Mouse (Mus musculus): ENCODE data around the gene Snapin. TPM values are rescaled to one million over a fixed set of nuclear protein-coding genes. Genes with fewer than 3 reads are reported as not detected.
A peak's percentile ranks its signal among the peaks of the same experiment; 100 is the strongest.

Snapin gene
- polyA plus RNA-seq, 1 experiment from 2014 or later = 79.6 TPM

- no peaks in the 10 kb centered on the region for H3K9me3 ChIP-seq (ENCODE audit: control insufficient read depth, low read length)
- H3K4me2 ChIP-seq (ENCODE audit: low read depth, low read length) = no peak overlapping the region
- no peaks in the 10 kb centered on the region for H3K36me3 ChIP-seq (ENCODE audit: control insufficient read depth, insufficient read depth, low read length)
- no peak for DNase-seq (ENCODE audit: low spot score)
- WGBS = 86% methylated on average over 14 of the region's 14 CpGs
- H3K4me3 ChIP-seq (ENCODE audit: low read depth, low read length) = no peak overlapping the region
- no peaks in the 10 kb centered on the region for H3K27me3 ChIP-seq (replicated peaks; ENCODE audit: control insufficient read depth, insufficient read depth, low read length)
- no peak overlapping the region for H3K27ac ChIP-seq (replicated peaks; ENCODE audit: low read depth, low read length)
- no peaks in the 10 kb centered on the region for H3K4me1 ChIP-seq (ENCODE audit: control insufficient read depth, insufficient read depth, low read length)
- ATAC-seq (ENCODE audit: low read depth) = no peak
- H3K9ac ChIP-seq (ENCODE audit: low read depth, low read length) = no peak overlapping the region
Observed at GRCm38 (mm10) chr3:90454931-90455330, 35.9 kb downstream of the Snapin start.

GRCm38 (mm10) chr3:90451396-90452095 is 39.3 kb downstream of the Snapin start:
- Histone ChIP-seq H3K4me2 (ENCODE audit: low read depth, low read length) (peak overlapping the region; percentile 40), H3K4me1 (ENCODE audit: control insufficient read depth, insufficient read depth, low read length) (no peaks in the 10 kb centered on the region), H3K9me3 (ENCODE audit: control insufficient read depth, low read length) (no peaks in the 10 kb centered on the region), H3K9ac (ENCODE audit: low read depth, low read length) (no peak overlapping the region), H3K4me3 (ENCODE audit: low read depth, low read length) (no peak overlapping the region), H3K36me3 (ENCODE audit: control insufficient read depth, insufficient read depth, low read length) (no peaks in the 10 kb centered on the region), H3K27ac (replicated peaks; ENCODE audit: low read depth, low read length) (no peak overlapping the region), H3K27me3 (replicated peaks; ENCODE audit: control insufficient read depth, insufficient read depth, low read length) (no peaks in the 10 kb centered on the region)
- peak; percentile 23 for DNase-seq (ENCODE audit: low spot score)
- 45% methylated on average over 10 of the region's 10 CpGs for WGBS
- ATAC-seq (ENCODE audit: low read depth) = no peak

- H3K9me3 ChIP-seq (ENCODE audit: control insufficient read depth, low read length) = no peaks in the 10 kb centered on the region
- no peak for ATAC-seq (ENCODE audit: low read depth)
- H3K4me2 ChIP-seq (ENCODE audit: low read depth, low read length) = peak overlapping the region; percentile 40
- no peak overlapping the region for H3K27ac ChIP-seq (replicated peaks; ENCODE audit: low read depth, low read length)
- H3K27me3 ChIP-seq (replicated peaks; ENCODE audit: control insufficient read depth, insufficient read depth, low read length) = no peaks in the 10 kb centered on the region
- H3K36me3 ChIP-seq (ENCODE audit: control insufficient read depth, insufficient read depth, low read length) = no peaks in the 10 kb centered on the region
- no peak for DNase-seq (ENCODE audit: low spot score)
- 35% methylated on average over 10 of the region's 12 CpGs for WGBS
- peaks cover 6% of the 10 kb centered on the region; the same call in 1 of the 2 replicates for H3K4me1 ChIP-seq (ENCODE audit: control insufficient read depth, insufficient read depth, low read length)
- H3K4me3 ChIP-seq (ENCODE audit: low read depth, low read length) = 0 out of 2 replicates have a peak overlapping the region, but pooled peaks have one; percentile 0
- peak overlapping the region; percentile 10; the same call in 1 of the 2 replicates for H3K9ac ChIP-seq (ENCODE audit: low read depth, low read length)
Observed at GRCm38 (mm10) chr3:90450874-90451273, 40.0 kb downstream of the Snapin start.

- Histone ChIP-seq H3K36me3 (ENCODE audit: control insufficient read depth, insufficient read depth, low read length) (no peaks in the 10 kb centered on the region), H3K9me3 (ENCODE audit: control insufficient read depth, low read length) (no peaks in the 10 kb centered on the region), H3K4me3 (ENCODE audit: low read depth, low read length) (no peak overlapping the region), H3K4me2 (ENCODE audit: low read depth, low read length) (no peak overlapping the region), H3K27ac (replicated peaks; ENCODE audit: low read depth, low read length) (no peak overlapping the region), H3K27me3 (replicated peaks; ENCODE audit: control insufficient read depth, insufficient read depth, low read length) (no peaks in the 10 kb centered on the region), H3K4me1 (ENCODE audit: control insufficient read depth, insufficient read depth, low read length) (peaks cover 9% of the 10 kb centered on the region; the same call in 1 of the 2 replicates), H3K9ac (ENCODE audit: low read depth, low read length) (no peak overlapping the region)
- DNase-seq (ENCODE audit: low spot score) = no peak
- ATAC-seq (ENCODE audit: low read depth) = no peak
- WGBS = 42% methylated on average over 6 of the region's 6 CpGs
Observed at GRCm38 (mm10) chr3:90448626-90449025, 42.2 kb downstream of the Snapin start.

GRCm38 (mm10) chr3:90447123-90447494 is 43.7 kb downstream of the Snapin start:
- no peaks in the 10 kb centered on the region for H3K9me3 ChIP-seq (ENCODE audit: control insufficient read depth, low read length)
- no peaks in the 10 kb centered on the region for H3K27me3 ChIP-seq (replicated peaks; ENCODE audit: control insufficient read depth, insufficient read depth, low read length)
- peak overlapping the region; percentile 62 for H3K9ac ChIP-seq (ENCODE audit: low read depth, low read length)
- 50% methylated on average over 7 of the region's 7 CpGs for WGBS
- peaks cover 9% of the 10 kb centered on the region; the same call in 1 of the 2 replicates for H3K4me1 ChIP-seq (ENCODE audit: control insufficient read depth, insufficient read depth, low read length)
- ATAC-seq (ENCODE audit: low read depth) = no peak
- H3K27ac ChIP-seq (replicated peaks; ENCODE audit: low read depth, low read length) = peak overlapping the region; percentile 90
- no peaks in the 10 kb centered on the region for H3K36me3 ChIP-seq (ENCODE audit: control insufficient read depth, insufficient read depth, low read length)
- H3K4me3 ChIP-seq (ENCODE audit: low read depth, low read length) = peak overlapping the region; percentile 35
- peak overlapping the region; percentile 57 for H3K4me2 ChIP-seq (ENCODE audit: low read depth, low read length)
- DNase-seq (ENCODE audit: low spot score) = no peak

- Histone ChIP-seq H3K27ac (replicated peaks; ENCODE audit: low read depth, low read length) (peak overlapping the region; percentile 90), H3K27me3 (replicated peaks; ENCODE audit: control insufficient read depth, insufficient read depth, low read length) (no peaks in the 10 kb centered on the region), H3K9me3 (ENCODE audit: control insufficient read depth, low read length) (no peaks in the 10 kb centered on the region), H3K36me3 (ENCODE audit: control insufficient read depth, insufficient read depth, low read length) (no peaks in the 10 kb centered on the region), H3K4me3 (ENCODE audit: low read depth, low read length) (peak overlapping the region; percentile 35), H3K4me1 (ENCODE audit: control insufficient read depth, insufficient read depth, low read length) (peaks cover 9% of the 10 kb centered on the region; the same call in 1 of the 2 replicates), H3K9ac (ENCODE audit: low read depth, low read length) (peak overlapping the region; percentile 62), H3K4me2 (ENCODE audit: low read depth, low read length) (peak overlapping the region; percentile 57)
- DNase-seq (ENCODE audit: low spot score) = peak; percentile 97
- ATAC-seq (ENCODE audit: low read depth) = peak; percentile 95
- 1% methylated on average over 16 of the region's 17 CpGs for WGBS
Observed at GRCm38 (mm10) chr3:90446389-90447122, 44.3 kb downstream of the Snapin start.

DNA sequence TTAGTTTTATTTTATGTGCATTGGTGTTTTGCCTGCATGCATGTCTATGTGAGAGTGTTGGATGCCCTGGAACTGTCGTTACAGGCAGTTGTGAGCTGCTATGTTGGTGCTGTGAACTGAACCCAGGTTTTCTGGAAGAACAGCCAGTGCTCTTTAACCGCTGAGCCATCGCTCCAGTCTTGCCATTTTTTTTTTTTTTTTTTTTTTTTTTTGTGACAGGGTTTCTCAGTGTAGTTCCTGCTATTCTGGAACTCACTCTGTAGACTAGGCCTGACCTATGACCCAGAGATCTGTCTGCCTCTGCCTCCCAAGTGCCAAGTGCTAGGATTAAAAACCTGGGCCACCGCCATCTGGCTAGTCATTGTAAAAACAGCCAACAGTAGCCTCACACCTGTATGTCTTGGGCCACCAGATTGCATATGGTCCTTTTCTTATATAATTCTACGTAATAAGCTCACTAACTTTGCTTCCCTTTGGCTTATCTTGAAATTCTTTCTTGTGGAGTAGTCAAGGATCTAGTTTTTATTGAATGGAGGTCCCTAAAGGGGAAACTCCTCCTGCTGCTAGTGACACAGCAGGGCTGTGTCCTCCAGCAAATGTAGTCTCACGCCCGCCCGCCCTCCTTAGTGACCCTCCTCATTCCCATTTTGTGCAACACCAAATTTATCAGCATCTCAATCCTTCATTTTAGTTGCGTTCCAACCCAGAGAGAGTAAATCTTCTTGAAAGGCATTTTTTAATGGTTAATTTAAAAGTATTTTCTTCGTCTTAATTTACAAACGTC is 45.2 kb downstream of the Snapin start:
- Histone ChIP-seq H3K27me3 (replicated peaks; ENCODE audit: control insufficient read depth, insufficient read depth, low read length) (no peaks in the 10 kb centered on the region), H3K4me2 (ENCODE audit: low read depth, low read length) (peak overlapping the region; percentile 57), H3K9ac (ENCODE audit: low read depth, low read length) (peak overlapping the region; percentile 62), H3K27ac (replicated peaks; ENCODE audit: low read depth, low read length) (peak overlapping the region; percentile 90), H3K4me3 (ENCODE audit: low read depth, low read length) (peak overlapping the region; percentile 35), H3K36me3 (ENCODE audit: control insufficient read depth, insufficient read depth, low read length) (no peaks in the 10 kb centered on the region), H3K4me1 (ENCODE audit: control insufficient read depth, insufficient read depth, low read length) (peaks cover 9% of the 10 kb centered on the region; the same call in 1 of the 2 replicates), H3K9me3 (ENCODE audit: control insufficient read depth, low read length) (no peaks in the 10 kb centered on the region)
- DNase-seq (ENCODE audit: low spot score) (no peak), ATAC-seq (ENCODE audit: low read depth) (no peak)
- WGBS = 70% methylated on average over 11 of the region's 11 CpGs

- no peaks in the 10 kb centered on the region for H3K27me3 ChIP-seq (replicated peaks; ENCODE audit: control insufficient read depth, insufficient read depth, low read length)
- H3K36me3 ChIP-seq (ENCODE audit: control insufficient read depth, insufficient read depth, low read length) = no peaks in the 10 kb centered on the region
- H3K4me3 ChIP-seq (ENCODE audit: low read depth, low read length) = no peak overlapping the region
- DNase-seq (ENCODE audit: low spot score) = no peak
- H3K9ac ChIP-seq (ENCODE audit: low read depth, low read length) = no peak overlapping the region
- no peak overlapping the region for H3K4me2 ChIP-seq (ENCODE audit: low read depth, low read length)
- H3K27ac ChIP-seq (replicated peaks; ENCODE audit: low read depth, low read length) = no peak overlapping the region
- peaks cover 9% of the 10 kb centered on the region; the same call in 1 of the 2 replicates for H3K4me1 ChIP-seq (ENCODE audit: control insufficient read depth, insufficient read depth, low read length)
- WGBS = 87% methylated on average over 3 of the region's 3 CpGs
- no peaks in the 10 kb centered on the region for H3K9me3 ChIP-seq (ENCODE audit: control insufficient read depth, low read length)
- no peak for ATAC-seq (ENCODE audit: low read depth)
Observed at GRCm38 (mm10) chr3:90443977-90444376, 46.9 kb downstream of the Snapin start.
